Mouse (Mus musculus) embryonic facial prominence, embryonic 11.5 days (tissue): Measurements from ENCODE around the gene Hoxa5. TPM values are rescaled to one million over a fixed set of nuclear protein-coding genes. Genes with fewer than 3 reads are reported as not detected.

Source experiments
- ATAC-seq: fragments of 200-750 bp; cut with Nextera tagmentation; replicated peaks from 2 replicates; pipeline ENCODE4 v1.8.0; 2017; ENCODE audit warnings: low read depth; ENCODE audit not compliant: insufficient number of reproducible peaks, low FRiP score, low TSS enrichment
- DNase-seq: peaks from one replicate; pipeline ENCODE4 v3.0.0-alpha.2; 2015; ENCODE audit warnings: low spot score
- H3K27ac ChIP-seq: fragments of 300-500 bp; sonication (generic); replicated peaks from 2 replicates; pipeline ENCODE4 v1.5.1; 2014; ENCODE audit warnings: mild to moderate bottlenecking, low read depth, low read length, control low read depth
- H3K27me3 ChIP-seq: fragments of 300-500 bp; sonication (generic); 2 replicates; pipeline ENCODE4 v1.6.1; 2014; ENCODE audit warnings: mild to moderate bottlenecking, low read length, moderate library complexity, mixed read lengths; ENCODE audit not compliant: control insufficient read depth, insufficient read depth
- H3K36me3 ChIP-seq: fragments of 300-500 bp; sonication (generic); replicated peaks from 2 replicates; pipeline ENCODE4 v1.6.1; 2014; ENCODE audit warnings: low read depth, mild to moderate bottlenecking, low read length, moderate library complexity, mixed read lengths; ENCODE audit not compliant: control insufficient read depth, insufficient read depth
- H3K4me1 ChIP-seq: fragments of 300-500 bp; sonication (generic); 2 replicates; pipeline ENCODE4 v1.6.1; 2014; ENCODE audit warnings: low read length, mixed read lengths; ENCODE audit not compliant: control insufficient read depth, insufficient read depth
- H3K4me2 ChIP-seq: fragments of 300-500 bp; sonication (generic); 2 replicates; pipeline ENCODE4 v1.6.1; 2014; ENCODE audit warnings: low read depth, mild to moderate bottlenecking, control low read depth, low read length, moderate library complexity
- H3K4me3 ChIP-seq: fragments of 300-500 bp; sonication (generic); 2 replicates; pipeline ENCODE4 v1.5.1; 2014; ENCODE audit warnings: low read depth, low read length, control low read depth
- H3K9ac ChIP-seq: fragments of 300-500 bp; sonication (generic); replicated peaks from 2 replicates; pipeline ENCODE4 v1.6.1; 2014; ENCODE audit warnings: mild to moderate bottlenecking, control low read depth, low read length
- H3K9me3 ChIP-seq: fragments of 300-500 bp; sonication (generic); replicated peaks from 2 replicates; pipeline ENCODE4 v1.6.1; 2016; ENCODE audit warnings: mild to moderate bottlenecking, low read length, inconsistent platforms, mixed read lengths; ENCODE audit not compliant: control insufficient read depth
- WGBS: fragments of 180-500 bp; shearing (Covaris S2); extraction: QIAGEN DNeasy Blood & Tissue Kit; methylation state at CpG from one replicate; pipeline ENCODE4 v1.1.7; 2014; 5-methylcytosine and 5-hydroxymethylcytosine counted together
- microRNA counts: library from miRNA; unstranded; fragments of <30 nt; microRNA quantifications from one replicate; lab custom pipeline; 2016
- microRNA-seq: library from miRNA; unstranded; fragments of <30 nt; microRNA quantifications from one replicate; pipeline ENCODE4, GENCODE M21; 2016; ENCODE audit warnings: borderline number of aligned reads
- polyA plus RNA-seq: library from polyadenylated mRNA; unstranded; fragments of >200 nt; fragmentation: Nextera tagmentation; extraction: Ambion mirVana; gene quantifications from 2 replicates; pipeline ENCODE4 v1.2.1, GENCODE M21; 2014

Hoxa5 gene
- polyA plus RNA-seq, 1 experiment from 2014 or later = 0.39 TPM

GRCm38 (mm10) chr6:52156551-52157200 is 47.7 kb downstream of the Hoxa5 start:
- Histone ChIP-seq H3K27me3 (peaks cover 84% of the 10 kb centered on the region), H3K9ac (no peak overlapping the region), H3K4me3 (no peak overlapping the region)

GRCm38 (mm10) chr6:52155471-52155870 is 48.9 kb downstream of the Hoxa5 start:
- no peak overlapping the region for H3K9ac ChIP-seq
- ATAC-seq (no peak), DNase-seq (no peak)
- peaks cover 2% of the 10 kb centered on the region; the same call in 1 of the 2 replicates for H3K4me1 ChIP-seq
- peaks cover 85% of the 10 kb centered on the region for H3K27me3 ChIP-seq
- no peak overlapping the region for H3K4me2 ChIP-seq
- H3K9me3 ChIP-seq = no peaks in the 10 kb centered on the region
- H3K27ac ChIP-seq = no peak overlapping the region
- 38% methylated on average over 3 of the region's 3 CpGs for WGBS
- H3K36me3 ChIP-seq = no peaks in the 10 kb centered on the region
- no peak overlapping the region for H3K4me3 ChIP-seq

More at GRCm38 (mm10) chr6:52156551-52157200, 47.7 kb downstream of the Hoxa5 start:
- Histone ChIP-seq H3K4me2 (no peak overlapping the region), H3K4me1 (no peaks in the 10 kb centered on the region; the same call in 1 of the 2 replicates), H3K36me3 (no peaks in the 10 kb centered on the region), H3K27ac (no peak overlapping the region), H3K9me3 (no peaks in the 10 kb centered on the region)
- no peak for ATAC-seq
- WGBS = 1% methylated on average over 20 of the region's 20 CpGs
- no peak for DNase-seq

DNA sequence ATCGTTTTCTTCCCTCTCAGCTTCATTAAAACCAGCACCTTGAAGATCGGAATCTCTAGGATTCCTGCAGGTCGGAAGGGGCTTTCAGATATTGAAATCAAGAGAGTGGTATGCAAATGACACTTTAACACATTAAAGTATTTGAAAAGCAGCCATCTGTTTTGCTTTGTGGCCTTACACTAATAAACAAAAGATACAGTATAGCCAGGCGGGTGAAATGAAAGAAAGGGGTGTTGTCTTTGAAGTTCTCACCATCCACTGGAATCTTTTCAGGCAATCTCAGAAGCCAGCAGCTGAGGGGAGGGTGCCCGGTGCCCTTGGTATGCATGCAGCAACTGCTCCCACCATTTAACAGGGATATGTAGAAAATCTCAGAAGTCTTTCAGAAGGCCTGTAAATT is 50.3 kb downstream of the Hoxa5 start:
- ATAC-seq (no peak), DNase-seq (no peak)
- Histone ChIP-seq H3K4me3 (no peak overlapping the region), H3K27me3 (peaks cover 83% of the 10 kb centered on the region), H3K9me3 (no peaks in the 10 kb centered on the region), H3K9ac (no peak overlapping the region), H3K36me3 (no peaks in the 10 kb centered on the region), H3K27ac (no peak overlapping the region), H3K4me1 (peaks cover 3% of the 10 kb centered on the region; the same call in 1 of the 2 replicates), H3K4me2 (no peak overlapping the region)
- 6% methylated on average over 5 of the region's 5 CpGs for WGBS

- no peak overlapping the region for H3K4me2 ChIP-seq
- under 1% methylated on average over 6 of the region's 6 CpGs for WGBS
- DNase-seq = peak; percentile 24
Observed at GRCm38 (mm10) chr6:52153270-52153669, 51.1 kb downstream of the Hoxa5 start.

DNA sequence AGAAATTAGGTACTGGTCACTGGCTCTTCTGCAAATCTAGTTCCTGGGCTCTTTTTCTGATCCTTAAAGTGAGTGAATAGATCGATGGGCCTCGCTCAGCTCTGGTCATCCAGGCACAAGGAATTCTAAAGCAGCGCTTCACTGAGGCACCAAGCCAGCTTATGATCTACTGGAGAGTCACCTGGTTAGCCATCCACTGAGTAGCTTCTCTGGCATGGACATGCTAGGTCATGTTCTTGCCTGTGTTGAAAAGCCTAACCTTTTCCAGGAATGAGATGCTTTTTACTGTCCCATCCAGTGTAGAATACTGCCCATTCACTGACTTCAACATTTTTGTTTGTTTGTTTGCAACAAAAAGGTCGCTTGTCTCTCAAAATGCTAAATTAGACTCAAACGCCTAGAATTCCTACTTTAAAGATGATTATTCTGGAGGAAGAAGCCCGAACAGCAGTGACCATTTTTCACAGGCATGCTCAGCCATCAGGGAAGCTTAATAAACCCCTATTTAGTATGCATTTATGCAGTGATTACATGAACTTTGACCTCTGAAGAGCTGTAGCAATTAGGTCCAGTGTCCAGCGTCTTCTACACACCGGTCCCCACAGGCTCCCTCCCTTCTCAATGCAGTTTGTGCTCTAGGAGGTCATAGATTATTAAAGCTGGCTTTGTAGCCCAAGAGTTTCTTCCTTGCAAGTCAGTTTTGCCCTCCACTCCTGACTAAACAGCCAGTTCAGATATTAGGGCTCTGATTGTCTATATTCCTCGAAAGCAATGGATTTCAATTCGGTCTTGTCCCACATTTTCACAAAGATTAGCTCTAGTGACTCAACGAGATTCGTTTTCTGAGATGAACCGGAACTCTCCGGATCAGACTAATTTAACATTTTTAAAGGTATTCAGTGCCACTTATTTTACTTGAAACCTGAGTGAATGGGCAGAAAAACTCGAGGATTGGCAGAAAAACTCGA is 51.9 kb downstream of the Hoxa5 start:
- no peak overlapping the region for H3K9ac ChIP-seq
- H3K9me3 ChIP-seq = no peaks in the 10 kb centered on the region
- H3K36me3 ChIP-seq = no peaks in the 10 kb centered on the region
- H3K4me1 ChIP-seq = 0 out of 2 replicates have a peak, but pooled peaks cover 3% of the 10 kb centered on the region
- H3K4me2 ChIP-seq = no peak overlapping the region
- peaks cover 69% of the 10 kb centered on the region for H3K27me3 ChIP-seq
- ATAC-seq (no peak), DNase-seq (no peak)
- no peak overlapping the region for H3K4me3 ChIP-seq
- no peak overlapping the region for H3K27ac ChIP-seq
- 2% methylated on average over 16 of the region's 16 CpGs for WGBS

More at GRCm38 (mm10) chr6:52153270-52153669, 51.1 kb downstream of the Hoxa5 start:
- Histone ChIP-seq H3K4me1 (0 out of 2 replicates have a peak, but pooled peaks cover 3% of the 10 kb centered on the region), H3K27ac (no peak overlapping the region), H3K27me3 (peaks cover 76% of the 10 kb centered on the region), H3K9me3 (no peaks in the 10 kb centered on the region), H3K4me3 (no peak overlapping the region), H3K36me3 (no peaks in the 10 kb centered on the region), H3K9ac (no peak overlapping the region)
- ATAC-seq = no peak

MicroRNAs encoded within 50 kb of the gene (microRNA counts, 519-probe panel; counts per million panel counts)
- microRNA mmu-miR-196b (lab: Ali Mortazavi, UCI) = not detected

Small RNA genes lying within 50 kb of the gene (microRNA-seq; reads per million reads assigned to microRNA genes)
- 28.2 reads per million, percentile 25 among the genes with 10 or more reads in this experiment for gene Mir196b

Other genes with a start within 250 kb of the Hoxa5 start
- gene Skap2, start 192.0 kb downstream of the Hoxa5 start, polyA plus RNA-seq = 10.4 and 10.5 TPM in 2 replicates
- gene Hoxa1, start 46.3 kb downstream of the Hoxa5 start, polyA plus RNA-seq = 1.1 TPM in 2 replicates
- 19.4 and 24.1 TPM in 2 replicates for gene Hoxa2, start 39.8 kb downstream of the Hoxa5 start, polyA plus RNA-seq
- gene 5730596B20Rik, start 27.1 kb downstream of the Hoxa5 start, polyA plus RNA-seq = 0.13 and 0.22 TPM in 2 replicates
- 0.31 and 0.34 TPM in 2 replicates for gene Hoxa4, start 12.8 kb downstream of the Hoxa5 start, polyA plus RNA-seq
- not detected in 2 replicates for gene Hoxa6, start 4.1 kb upstream of the Hoxa5 start, polyA plus RNA-seq
- 0.88 and 0.91 TPM in 2 replicates for gene Hoxa3, start 8.7 kb upstream of the Hoxa5 start, polyA plus RNA-seq
- gene Gm28308, start 8.8 kb upstream of the Hoxa5 start, polyA plus RNA-seq = 0.38 TPM in 1 of 2 replicates, not detected in the other
- 0.26 and 0.34 TPM in 2 replicates for gene Hoxa7, start 17.3 kb upstream of the Hoxa5 start, polyA plus RNA-seq
- 0.11 and 0.56 TPM in 2 replicates for gene Hoxa9, start 26.5 kb upstream of the Hoxa5 start, polyA plus RNA-seq
- gene Hoxa10, start 36.3 kb upstream of the Hoxa5 start, polyA plus RNA-seq = 0.20 TPM in 1 of 2 replicates, not detected in the other
- not detected in 2 replicates for gene Hoxa11, start 41.2 kb upstream of the Hoxa5 start, polyA plus RNA-seq
- gene Hoxa13, start 56.3 kb upstream of the Hoxa5 start, polyA plus RNA-seq = not detected in 2 replicates
- gene Evx1, start 108.9 kb upstream of the Hoxa5 start, polyA plus RNA-seq = 0.22 and 0.67 TPM in 2 replicates